Mouse (Mus musculus) kidney, adult 11 months (tissue): Measurements from ENCODE around the gene Hist1h1t.

Experiments
- DNase-seq: peaks from one replicate; pipeline ENCODE4 v3.0.0; 2022

The Hist1h1t gene

GRCm38 (mm10) chr13:23738677-23739068 lies 43.1 kb downstream of the Hist1h1t start, which contains the start of gene Hist1h1c:
TSS of gene Hist1h1c (plus strand) at chr13:23738808.
- peak; percentile 91 for DNase-seq

GRCm38 (mm10) chr13:23739069-23739921 lies 43.7 kb downstream of the Hist1h1t start:
- DNase-seq, result peak; percentile 98

- DNase-seq, result no peak
These were observed 44.3 kb downstream of the Hist1h1t start for GRCm38 (mm10) chr13:23739922-23740252.

GRCm38 (mm10) chr13:23740256-23740840 lies 44.7 kb downstream of the Hist1h1t start:
- DNase-seq, result no peak

- no peak for DNase-seq
These were observed 45.3 kb downstream of the Hist1h1t start for GRCm38 (mm10) chr13:23740910-23741309.

GRCm38 (mm10) chr13:23742007-23742406 lies 46.4 kb downstream of the Hist1h1t start:
- DNase-seq, result no peak

- no peak for DNase-seq
These were observed 47.6 kb downstream of the Hist1h1t start for GRCm38 (mm10) chr13:23743215-23743614.

GRCm38 (mm10) chr13:23743963-23744362 lies 48.3 kb downstream of the Hist1h1t start:
- DNase-seq, result no peak

- DNase-seq, result no peak
These were observed 49.1 kb downstream of the Hist1h1t start for GRCm38 (mm10) chr13:23744421-23745380.

GRCm38 (mm10) chr13:23745381-23746161 lies 50.0 kb downstream of the Hist1h1t start, which contains the start of gene Hist1h3c:
TSS of gene Hist1h3c (minus strand) at chr13:23745602.
- peak; percentile 69 for DNase-seq
